Mouse (Mus musculus) left cerebral cortex, postnatal 25 days (tissue): ENCODE data around the gene Rbm38. TPM values are rescaled to one million over a fixed set of nuclear protein-coding genes. Genes with fewer than 3 reads are reported as not detected.

ENCODE experiments used
- DNase-seq, 2 experiments: peaks; one replicate each; pipeline ENCODE4 v3.0.0; 2022; ENCODE audit warnings: low spot score in 2 of 2, mixed read lengths in 1 of 2
- intact Hi-C: fragments of 180-260 bp; cut with DNase I; formaldehyde crosslinking; loops from one replicate; pipeline ENCODE4 v1.15.1; 2025
- total RNA-seq, 2 experiments: library from RNA; stranded (reverse); gene quantifications; 2 replicates each; pipeline ENCODE4 v1.2.3; 2021

Gene Rbm38
- total RNA-seq, 2 experiments from 2014 or later, result 2.2 to 3.4 TPM

- DNase-seq, result no peak
- intact Hi-C loops, result no loop called here
Observed at GRCm38 (mm10) chr2:173030591-173031338, 10.5 kb downstream of the Rbm38 start.

DNA sequence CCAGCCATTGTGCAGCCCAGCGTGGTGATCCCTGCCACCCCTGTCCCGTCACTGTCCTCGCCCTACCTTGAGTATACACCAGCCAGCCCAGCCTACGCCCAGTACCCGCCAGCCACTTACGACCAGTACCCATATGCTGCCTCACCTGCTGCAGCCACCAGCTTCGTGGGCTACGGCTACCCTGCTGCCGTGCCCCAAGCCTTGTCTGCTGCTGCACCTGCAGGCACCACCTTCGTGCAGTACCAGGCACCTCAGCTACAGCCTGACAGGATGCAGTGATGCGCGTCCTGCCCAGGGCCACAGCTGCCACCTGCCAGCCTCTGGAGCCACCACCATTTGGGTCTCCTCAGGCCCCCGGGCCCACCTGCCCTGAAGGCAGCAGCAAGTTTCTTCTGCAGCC is 13.2 kb downstream of the Rbm38 start:
- intact Hi-C loops, result no loop called here
- DNase-seq, result no peak

GRCm38 (mm10) chr2:173034998-173035397 is 14.7 kb downstream of the Rbm38 start:
- intact Hi-C loops, result no loop called here

DNA sequence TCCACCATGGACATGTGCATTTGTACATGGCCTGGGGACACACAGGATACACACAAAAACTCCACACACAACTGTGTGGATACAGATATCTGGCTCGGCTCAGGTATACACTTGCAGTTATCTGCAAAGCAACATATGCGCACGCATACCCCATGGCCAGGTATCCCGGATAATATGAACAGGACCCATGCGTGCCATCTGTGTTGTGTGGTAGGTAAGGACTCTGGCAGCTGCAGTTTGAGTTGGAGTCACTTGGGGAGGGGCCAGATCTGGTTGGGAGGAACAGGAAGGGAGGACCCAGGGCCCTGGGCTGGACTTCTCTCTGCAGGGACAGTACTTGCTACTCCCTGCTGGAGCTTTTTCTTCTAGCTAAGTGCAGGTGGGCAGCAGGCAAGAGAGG is 15.4 kb downstream of the Rbm38 start:
- intact Hi-C loops, result no loop called here
- no peak for DNase-seq

More at GRCm38 (mm10) chr2:173034998-173035397, 14.7 kb downstream of the Rbm38 start:
- DNase-seq, result no peak

DNA sequence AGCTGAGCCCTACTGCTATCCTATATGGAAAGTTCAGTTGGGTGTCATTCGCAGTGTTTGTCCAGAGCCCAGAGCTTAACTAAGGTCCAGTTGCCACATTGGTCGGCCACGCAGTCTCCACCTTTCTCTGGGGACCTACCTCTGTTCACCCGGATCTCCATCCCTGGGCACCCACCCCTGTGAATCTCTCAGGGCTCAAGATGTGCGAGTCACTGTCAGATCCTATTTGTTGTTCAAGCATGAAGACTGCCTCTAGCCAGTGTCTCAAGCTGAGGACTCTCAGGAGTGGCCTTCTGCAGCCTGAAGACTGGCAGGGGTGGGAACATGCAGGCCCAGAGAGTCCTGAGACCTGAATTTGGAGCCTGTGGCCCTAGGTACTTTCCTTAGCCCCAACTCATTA is 15.8 kb downstream of the Rbm38 start:
- DNase-seq, result no peak
- intact Hi-C loops, result no loop called here

- no peak for DNase-seq
- intact Hi-C loops, result no loop called here
Observed at GRCm38 (mm10) chr2:173036611-173037010, 16.3 kb downstream of the Rbm38 start.

GRCm38 (mm10) chr2:173037347-173037746 is 17.0 kb downstream of the Rbm38 start:
- intact Hi-C loops, result no loop called here
- no peak for DNase-seq

DNA sequence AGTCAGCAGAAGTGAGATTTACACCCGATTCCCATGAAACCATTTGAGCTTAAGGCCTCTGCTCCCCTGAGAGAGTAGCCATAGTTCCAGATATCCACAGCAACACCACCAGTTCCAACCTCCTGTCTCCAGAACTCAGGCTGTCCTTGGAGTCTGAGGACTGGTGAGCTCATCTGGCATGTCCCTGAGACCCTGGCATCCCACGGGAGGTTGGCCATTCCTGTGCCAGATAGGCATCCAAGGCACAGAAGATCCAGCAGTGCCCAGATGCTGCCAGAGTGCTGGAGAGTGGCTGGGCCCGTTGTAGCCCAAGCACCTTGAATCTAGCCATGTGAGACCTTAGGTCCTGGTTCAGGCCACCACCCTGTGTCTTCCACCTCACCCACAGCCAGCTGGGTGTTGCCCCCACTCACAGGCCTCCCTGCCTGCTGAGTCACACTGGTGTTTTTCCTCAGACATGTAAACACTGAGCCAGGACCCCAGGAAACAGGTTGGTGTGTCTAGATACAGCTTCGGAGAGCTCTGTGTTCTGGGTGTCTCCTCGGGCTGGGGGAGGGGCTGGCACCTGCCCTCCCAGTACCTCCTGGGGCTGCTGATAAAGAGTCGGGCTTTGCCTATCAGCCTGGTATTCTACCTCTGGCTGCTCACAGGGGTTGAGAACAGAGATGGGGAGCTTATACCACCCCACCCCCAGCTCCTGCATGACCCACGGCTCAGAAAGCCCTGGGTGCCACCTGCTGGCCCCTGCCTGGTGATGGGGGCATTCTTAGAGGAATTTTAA is 17.7 kb downstream of the Rbm38 start:
- DNase-seq, result no peak
- intact Hi-C loops, result no loop called here

DNA sequence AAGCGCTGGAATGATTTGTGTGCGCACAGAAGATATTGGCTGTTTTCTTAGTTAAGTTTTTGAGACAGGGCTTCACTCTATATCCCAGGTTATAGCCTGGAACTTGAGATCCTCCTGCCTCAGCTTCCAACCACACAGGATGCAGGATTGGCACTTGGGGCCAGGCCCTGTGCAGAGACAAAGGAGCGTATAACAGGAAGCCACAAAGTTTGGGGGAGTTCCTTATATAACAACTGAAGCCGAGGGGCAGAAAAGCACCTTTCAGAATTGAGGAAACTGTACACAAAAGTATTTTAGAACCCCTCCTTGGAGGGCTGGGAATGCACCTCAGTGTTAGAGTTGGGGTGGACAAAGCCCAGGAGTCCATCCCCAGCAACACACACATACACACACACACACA is 18.7 kb downstream of the Rbm38 start:
- intact Hi-C loops, result no loop called here
- no peak for DNase-seq

DNA sequence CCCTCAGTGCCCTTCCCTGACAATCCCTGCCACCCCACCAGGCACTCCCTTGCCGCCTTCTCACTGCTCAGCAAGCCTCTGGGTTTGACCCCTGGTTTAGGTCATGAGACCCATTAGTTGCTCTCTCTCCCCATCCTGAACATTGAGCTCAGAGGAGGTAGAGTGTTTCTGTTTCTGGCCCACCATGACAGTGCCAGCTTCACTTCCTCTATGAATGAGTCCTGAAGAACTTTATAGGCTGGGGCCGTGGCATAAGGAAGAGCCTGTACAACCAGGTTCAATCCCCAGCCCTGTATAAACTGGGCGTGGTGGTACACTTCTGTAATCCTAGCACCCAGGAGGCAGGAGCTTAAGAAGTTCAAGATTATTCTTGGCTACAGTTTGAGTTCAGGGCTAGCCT is 20.5 kb downstream of the Rbm38 start:
- no peak for DNase-seq
- intact Hi-C loops, result no loop called here

- intact Hi-C loops, result no loop called here
- DNase-seq, result no peak
Observed at GRCm38 (mm10) chr2:173041242-173041641, 20.9 kb downstream of the Rbm38 start.

- no peak for DNase-seq
- intact Hi-C loops, result no loop called here
Observed at GRCm38 (mm10) chr2:173041893-173042292, 21.6 kb downstream of the Rbm38 start.

DNA sequence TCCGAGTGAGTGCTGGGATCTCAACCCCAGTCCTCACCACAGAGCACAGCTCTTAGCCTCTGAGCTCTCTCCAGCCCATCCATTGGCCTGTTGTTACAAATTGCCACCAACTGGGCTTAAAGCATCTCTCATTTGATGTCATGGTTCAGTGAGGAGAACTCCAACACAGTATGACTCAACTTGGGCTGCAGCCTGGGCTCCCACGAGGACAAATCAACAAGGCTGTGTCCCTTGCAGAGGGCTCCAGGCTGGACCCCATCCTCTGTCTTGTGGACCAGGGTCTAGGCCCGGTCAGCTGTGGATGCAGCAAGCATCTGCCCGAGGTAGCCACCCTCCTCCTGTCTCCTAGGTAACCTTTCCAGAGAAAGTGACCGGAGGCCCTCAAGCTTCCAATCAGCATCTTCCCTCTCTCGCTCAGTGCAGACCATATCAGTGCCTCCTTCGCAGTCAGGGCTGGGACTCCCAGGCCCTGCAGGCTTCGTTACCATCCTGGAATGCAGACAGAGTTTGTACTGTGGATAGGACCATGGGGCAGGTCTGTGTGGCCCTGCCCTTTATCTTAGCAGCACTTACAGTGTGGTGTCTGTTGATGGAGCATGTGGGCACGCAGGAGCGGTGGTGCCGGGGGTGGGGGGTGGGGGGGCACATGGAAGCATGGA is 22.3 kb downstream of the Rbm38 start:
- intact Hi-C loops, result no loop called here
- DNase-seq, result no peak

GRCm38 (mm10) chr2:173044198-173044970 is 24.1 kb downstream of the Rbm38 start:
- intact Hi-C loops, result no loop called here
- no peak for DNase-seq

GRCm38 (mm10) chr2:173046582-173047297 is 26.4 kb downstream of the Rbm38 start:
- intact Hi-C loops, result no loop called here
- no peak for DNase-seq

DNA sequence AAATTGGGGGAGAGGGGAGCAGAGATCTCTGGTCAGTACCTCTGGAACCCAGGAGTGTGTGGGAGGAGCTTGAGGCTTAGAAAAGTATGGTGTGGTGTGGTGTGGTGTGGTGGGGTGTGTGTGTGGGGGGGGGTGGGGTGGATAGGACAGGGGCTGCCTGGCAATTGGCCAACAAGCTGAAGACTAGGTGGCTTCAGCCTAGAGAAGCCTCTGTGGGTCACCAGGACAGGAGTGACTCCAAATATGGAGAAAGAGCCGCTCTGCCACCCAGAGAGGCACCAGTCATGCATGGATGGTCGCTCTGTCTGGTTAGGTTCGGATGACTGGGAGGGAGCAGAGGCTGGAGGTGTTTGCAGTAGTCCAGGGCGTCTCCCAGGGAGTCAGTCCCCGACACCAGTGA is 27.2 kb downstream of the Rbm38 start:
- intact Hi-C loops, result no loop called here

GRCm38 (mm10) chr2:173048041-173048745 is 27.9 kb downstream of the Rbm38 start:
- intact Hi-C loops, result no loop called here
- DNase-seq, result no peak

More for the DNA sequence above, 27.2 kb downstream of the Rbm38 start:
- no peak for DNase-seq

- intact Hi-C loops, result no loop called here
- DNase-seq, result no peak
Observed at GRCm38 (mm10) chr2:173049231-173049630, 28.9 kb downstream of the Rbm38 start.

GRCm38 (mm10) chr2:173049817-173050216 is 29.5 kb downstream of the Rbm38 start:
- no peak for DNase-seq
- intact Hi-C loops, result no loop called here
